Mouse (Mus musculus) CH12.LX (cell line): Measurements from ENCODE around the gene Plch1.

Experiments used
- CHD1 ChIP-seq: IDR thresholded peaks from 2 replicates; pipeline ENCODE4 v1.6.1; 2012; ENCODE audit warnings: low read depth, low read length, improper control_type of control experiment, inconsistent platforms
- CTCF ChIP-seq, 2 experiments: IDR thresholded peaks in 1 of 2; conservative IDR thresholded peaks in 1 of 2; 2 replicates each; pipeline ENCODE4 v1.5.1; 2011 to 2012; ENCODE audit warnings: low read depth in 2 of 2, low read length in 2 of 2, improper control_type of control experiment in 1 of 2, inconsistent platforms in 1 of 2, mild to moderate bottlenecking in 1 of 2, moderate library complexity in 1 of 2
- ETS1 ChIP-seq: conservative IDR thresholded peaks from 2 replicates; pipeline ENCODE4 v1.6.1; 2012; ENCODE audit warnings: low read depth, mild to moderate bottlenecking, inconsistent platforms, low read length, improper control_type of control experiment, moderate library complexity
- MAFK ChIP-seq: IDR thresholded peaks from 2 replicates; pipeline ENCODE4 v1.6.1; 2011; ENCODE audit warnings: low read length, improper control_type of control experiment; ENCODE audit not compliant: insufficient replicate concordance
- MAX ChIP-seq: IDR thresholded peaks from 2 replicates; pipeline ENCODE4 v1.6.1; 2011; ENCODE audit warnings: low read length, improper control_type of control experiment
- MAZ ChIP-seq: IDR thresholded peaks from 2 replicates; pipeline ENCODE4 v1.6.1; 2012; ENCODE audit warnings: low read depth, mild to moderate bottlenecking, inconsistent platforms, low read length, improper control_type of control experiment, moderate library complexity
- MXI1 ChIP-seq: IDR thresholded peaks from 2 replicates; pipeline ENCODE4 v1.6.1; 2011; ENCODE audit warnings: mild to moderate bottlenecking, low read depth, low read length, improper control_type of control experiment
- POLR2A ChIP-seq: IDR thresholded peaks from 2 replicates; pipeline ENCODE4 v1.6.1; 2011; ENCODE audit warnings: low read depth, mild to moderate bottlenecking, improper control_type of control experiment, low read length
- USF1 ChIP-seq: IDR thresholded peaks from 2 replicates; pipeline ENCODE4 v1.6.1; 2014; ENCODE audit warnings: low read depth, mild to moderate bottlenecking, inconsistent platforms, low read length, improper control_type of control experiment

- TF ChIP-seq POLR2A = no peak
- no peak for TF ChIP-seq MXI1
- no peak for TF ChIP-seq CTCF (conservative IDR thresholded peaks at IDR 0.05 in 1 of 2, IDR thresholded peaks at IDR 0.05 in 1 of 2; ENCODE audit: low read depth in 2 of 2, low read length in 2 of 2)
- no peak for TF ChIP-seq MAFK
- TF ChIP-seq MAX = no peak
- no peak for TF ChIP-seq USF1
- no peak for TF ChIP-seq ETS1
- no peak for TF ChIP-seq CHD1
- no peak for TF ChIP-seq MAZ
Measured at GRCm38 (mm10) chr3:63905241-63905640, 6.0 kb upstream of the Plch1 start.
